Mouse (Mus musculus) heart, embryonic 15.5 days (tissue): Measurements from ENCODE around the gene Pip4k2a. TPM values are rescaled to one million over a fixed set of nuclear protein-coding genes. Genes with fewer than 3 reads are reported as not detected.

Source experiments
- ATAC-seq: fragments of 200-750 bp; cut with Nextera tagmentation; replicated peaks from 2 replicates; pipeline ENCODE4 v1.8.0; 2017; ENCODE audit warnings: low read depth, moderate TSS enrichment; ENCODE audit not compliant: insufficient number of reproducible peaks, insufficient read depth, low FRiP score
- H3K27ac ChIP-seq: fragments of 300-500 bp; sonication (generic); 2 replicates; pipeline ENCODE4 v1.5.1; 2015; ENCODE audit warnings: mild to moderate bottlenecking, inconsistent platforms
- H3K27me3 ChIP-seq: fragments of 300-500 bp; sonication (generic); 2 replicates; pipeline ENCODE4 v1.6.1; 2015; ENCODE audit warnings: inconsistent platforms
- H3K36me3 ChIP-seq: fragments of 300-500 bp; sonication (generic); 2 replicates; pipeline ENCODE4 v1.6.1; 2015; ENCODE audit warnings: mild to moderate bottlenecking, inconsistent platforms
- H3K4me1 ChIP-seq: fragments of 300-500 bp; sonication (generic); replicated peaks from 2 replicates; pipeline ENCODE4 v1.6.1; 2015; ENCODE audit warnings: inconsistent platforms
- H3K4me2 ChIP-seq: fragments of 300-500 bp; sonication (generic); 2 replicates; pipeline ENCODE4 v1.6.1; 2015; ENCODE audit warnings: inconsistent platforms, mild to moderate bottlenecking, moderate library complexity
- H3K4me3 ChIP-seq: fragments of 300-500 bp; sonication (generic); 2 replicates; pipeline ENCODE4 v1.5.1; 2015; ENCODE audit warnings: mild to moderate bottlenecking, inconsistent platforms
- H3K9ac ChIP-seq: fragments of 300-500 bp; sonication (generic); 2 replicates; pipeline ENCODE4 v1.6.1; 2015; ENCODE audit warnings: mild to moderate bottlenecking, inconsistent platforms
- H3K9me3 ChIP-seq: fragments of 300-500 bp; sonication (generic); replicated peaks from 2 replicates; pipeline ENCODE4 v1.6.1; 2016; ENCODE audit warnings: inconsistent platforms
- WGBS: fragments of 180-500 bp; shearing (Covaris S2); methylation state at CpG from one replicate; pipeline ENCODE4 v1.1.7; 2015; ENCODE audit warnings: mixed read lengths; 5-methylcytosine and 5-hydroxymethylcytosine counted together
- polyA plus RNA-seq: library from polyadenylated mRNA; unstranded; fragments of >200 nt; fragmentation: Nextera tagmentation; extraction: Ambion mirVana; gene quantifications from 2 replicates; pipeline ENCODE4 v1.2.1, GENCODE M21; 2015

The Pip4k2a gene
- polyA plus RNA-seq, 1 experiment from 2014 or later: 6.1 TPM

GRCm38 (mm10) chr2:18954422-18954821 lies 43.5 kb downstream of the Pip4k2a start:
- H3K27me3 ChIP-seq: no peaks in the 10 kb centered on the region
- H3K9me3 ChIP-seq: no peaks in the 10 kb centered on the region
- ATAC-seq: no peak
- H3K9ac ChIP-seq: no peak overlapping the region
- H3K4me2 ChIP-seq: no peak overlapping the region
- 72% methylated on average over 4 of the region's 4 CpGs for WGBS
- H3K27ac ChIP-seq: no peak overlapping the region
- H3K4me3 ChIP-seq: no peak overlapping the region
- no peaks in the 10 kb centered on the region for H3K36me3 ChIP-seq
- H3K4me1 ChIP-seq: peaks cover 40% of the 10 kb centered on the region

DNA sequence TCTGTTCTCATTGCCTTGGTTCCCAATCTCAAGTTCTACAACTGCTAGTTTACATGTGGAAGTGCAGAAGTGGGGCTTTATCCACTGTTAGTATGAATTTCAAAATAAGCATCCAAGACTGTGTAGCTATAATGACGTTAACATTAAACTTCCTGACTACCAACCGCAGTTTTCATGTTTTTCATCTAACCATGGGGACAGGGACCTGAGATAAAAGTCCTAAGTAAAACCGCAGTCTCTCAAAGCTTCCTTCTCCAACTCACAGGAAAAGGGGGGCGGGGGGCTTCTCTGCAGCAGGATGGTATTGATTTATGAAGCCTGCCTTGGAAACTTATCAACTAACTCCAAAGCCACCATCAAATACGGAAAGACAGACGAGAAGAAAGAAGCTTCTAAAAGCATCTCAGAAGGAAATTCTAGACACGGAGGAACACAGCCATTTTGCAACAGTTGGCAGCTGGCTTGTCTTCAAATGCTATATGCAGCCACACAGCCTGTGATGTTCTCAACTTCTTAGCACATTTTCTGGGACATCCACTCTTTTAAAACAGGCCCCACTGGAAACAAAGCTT lies 45.7 kb downstream of the Pip4k2a start:
- Histone ChIP-seq H3K4me2 (no peak overlapping the region), H3K9me3 (no peaks in the 10 kb centered on the region), H3K27ac (peak overlapping the region; percentile 11; the same call in 1 of the 2 replicates)

GRCm38 (mm10) chr2:18950758-18951157 lies 47.2 kb downstream of the Pip4k2a start:
- Histone ChIP-seq H3K9ac (no peak overlapping the region), H3K36me3 (no peaks in the 10 kb centered on the region), H3K4me1 (peaks cover 31% of the 10 kb centered on the region), H3K27me3 (no peaks in the 10 kb centered on the region), H3K4me2 (no peak overlapping the region), H3K9me3 (no peaks in the 10 kb centered on the region), H3K27ac (no peak overlapping the region), H3K4me3 (no peak overlapping the region)
- WGBS: 83% methylated on average over 2 of the region's 2 CpGs
- no peak for ATAC-seq

More for the DNA sequence above, 45.7 kb downstream of the Pip4k2a start:
- Histone ChIP-seq H3K4me3 (no peak overlapping the region), H3K9ac (no peak overlapping the region), H3K27me3 (no peaks in the 10 kb centered on the region), H3K36me3 (no peaks in the 10 kb centered on the region), H3K4me1 (peaks cover 36% of the 10 kb centered on the region)
- WGBS: 42% methylated on average over 7 of the region's 7 CpGs
- no peak for ATAC-seq

DNA sequence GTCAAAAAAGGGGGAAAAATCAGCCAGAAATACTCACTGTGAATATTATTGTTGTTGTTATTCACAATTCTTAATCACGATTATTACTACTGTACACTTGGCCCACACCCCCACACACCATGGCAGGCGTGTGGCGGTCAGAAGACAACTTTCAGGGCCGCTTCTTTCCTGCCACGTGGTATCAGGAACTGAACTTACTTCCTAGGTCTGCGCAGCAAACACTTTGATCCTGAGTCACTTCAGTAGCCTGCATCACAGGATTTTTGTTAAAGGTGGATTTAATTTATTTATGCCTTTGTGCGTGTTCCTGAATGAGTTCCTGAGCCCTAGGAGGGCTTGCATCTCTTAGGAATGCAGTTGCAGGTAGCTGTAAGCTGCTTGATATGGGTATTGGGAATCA lies 49.2 kb downstream of the Pip4k2a start:
- peaks cover 27% of the 10 kb centered on the region for H3K4me1 ChIP-seq
- H3K36me3 ChIP-seq: no peaks in the 10 kb centered on the region
- H3K4me2 ChIP-seq: no peak overlapping the region
- H3K9ac ChIP-seq: no peak overlapping the region
- WGBS: 75% methylated on average over 7 of the region's 7 CpGs
- no peak overlapping the region for H3K27ac ChIP-seq
- no peaks in the 10 kb centered on the region for H3K27me3 ChIP-seq
- H3K9me3 ChIP-seq: no peaks in the 10 kb centered on the region
- H3K4me3 ChIP-seq: no peak overlapping the region
- no peak for ATAC-seq

DNA sequence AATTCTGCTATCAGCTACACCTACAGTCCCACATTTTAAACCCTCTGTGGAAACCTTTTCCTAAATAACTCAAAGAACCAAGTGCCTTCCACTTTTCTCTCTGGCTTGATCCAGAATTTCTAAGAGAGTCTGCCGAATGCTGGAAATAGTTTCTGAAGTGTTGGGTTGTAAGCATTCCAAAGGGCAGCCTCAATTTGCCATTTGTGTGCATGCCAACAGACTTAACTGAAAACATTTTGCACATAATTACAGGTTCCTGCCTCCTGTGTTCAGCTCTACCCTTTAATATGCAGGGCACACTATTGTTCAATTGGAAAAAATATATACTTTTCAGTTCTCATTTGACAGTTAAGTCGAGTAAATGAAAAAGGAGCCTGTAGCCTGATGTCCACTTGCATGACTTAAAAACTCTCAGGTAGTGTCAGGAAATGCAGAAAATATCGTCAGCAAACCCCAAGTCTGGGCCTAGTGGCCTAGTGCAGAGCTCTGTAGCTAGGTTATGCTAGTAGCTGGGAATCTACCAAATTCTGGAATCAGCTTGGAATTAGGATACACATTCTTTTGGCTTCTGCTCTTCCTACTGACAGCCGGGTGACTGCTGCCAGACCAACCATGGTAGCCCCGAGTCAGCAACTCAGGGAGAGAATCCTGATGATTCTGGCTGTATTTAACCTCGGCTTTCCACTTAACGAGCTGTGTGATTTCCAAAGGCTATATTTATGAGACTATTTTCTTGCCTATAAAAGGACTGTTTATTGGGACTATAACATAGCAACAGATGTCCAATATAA lies 50.1 kb downstream of the Pip4k2a start:
- peak overlapping the region; percentile 48 for H3K27ac ChIP-seq
- 44% methylated on average over 7 of the region's 7 CpGs for WGBS
- H3K9ac ChIP-seq: no peak overlapping the region
- no peak for ATAC-seq
- H3K4me3 ChIP-seq: no peak overlapping the region
- no peaks in the 10 kb centered on the region for H3K27me3 ChIP-seq
- H3K36me3 ChIP-seq: no peaks in the 10 kb centered on the region
- H3K4me2 ChIP-seq: no peak overlapping the region
- no peaks in the 10 kb centered on the region for H3K9me3 ChIP-seq
- peaks cover 31% of the 10 kb centered on the region for H3K4me1 ChIP-seq

GRCm38 (mm10) chr2:18945438-18945837 lies 52.5 kb downstream of the Pip4k2a start:
- 63% methylated on average over 1 of the region's 1 CpGs for WGBS
- H3K9me3 ChIP-seq: no peaks in the 10 kb centered on the region
- no peaks in the 10 kb centered on the region for H3K27me3 ChIP-seq
- no peak overlapping the region for H3K27ac ChIP-seq
- no peak overlapping the region for H3K4me3 ChIP-seq
- H3K9ac ChIP-seq: no peak overlapping the region
- H3K4me1 ChIP-seq: peaks cover 36% of the 10 kb centered on the region
- no peaks in the 10 kb centered on the region for H3K36me3 ChIP-seq
- no peak for ATAC-seq
- no peak overlapping the region for H3K4me2 ChIP-seq

- no peak overlapping the region for H3K9ac ChIP-seq
- H3K27ac ChIP-seq: peak overlapping the region; percentile 31
- no peak overlapping the region for H3K4me2 ChIP-seq
- H3K4me3 ChIP-seq: no peak overlapping the region
- 78% methylated on average over 2 of the region's 2 CpGs for WGBS
- ATAC-seq: no peak
- no peaks in the 10 kb centered on the region for H3K9me3 ChIP-seq
- no peaks in the 10 kb centered on the region for H3K27me3 ChIP-seq
- H3K36me3 ChIP-seq: no peaks in the 10 kb centered on the region
- H3K4me1 ChIP-seq: peaks cover 46% of the 10 kb centered on the region
Observed at GRCm38 (mm10) chr2:18943930-18944329, 54.0 kb downstream of the Pip4k2a start.

DNA sequence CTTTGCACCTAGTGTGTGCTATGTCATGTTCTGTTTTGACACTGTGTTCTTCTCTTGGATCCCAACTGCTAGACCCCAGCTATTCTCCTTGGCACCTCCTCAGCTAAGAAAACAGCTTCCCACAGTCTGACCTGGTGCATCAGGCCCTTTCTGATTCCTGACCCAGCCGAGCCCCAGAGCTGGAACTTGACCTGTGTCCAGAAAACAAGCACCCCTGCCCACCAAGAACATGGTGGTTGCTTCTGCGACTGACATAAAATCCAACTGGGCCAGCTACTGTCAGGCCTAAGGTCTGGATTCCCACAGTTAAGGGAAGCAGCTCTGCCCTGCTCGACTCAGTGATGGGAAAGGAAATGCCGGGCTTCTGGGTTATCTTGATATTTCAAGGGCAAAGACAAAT lies 54.6 kb downstream of the Pip4k2a start:
- no peak for ATAC-seq
- WGBS: 40% methylated on average over 4 of the region's 4 CpGs
- H3K27ac ChIP-seq: peak overlapping the region; percentile 31
- H3K9me3 ChIP-seq: no peaks in the 10 kb centered on the region
- no peaks in the 10 kb centered on the region for H3K27me3 ChIP-seq
- H3K36me3 ChIP-seq: no peaks in the 10 kb centered on the region
- no peak overlapping the region for H3K4me2 ChIP-seq
- H3K4me3 ChIP-seq: no peak overlapping the region
- peaks cover 50% of the 10 kb centered on the region for H3K4me1 ChIP-seq
- no peak overlapping the region for H3K9ac ChIP-seq

DNA sequence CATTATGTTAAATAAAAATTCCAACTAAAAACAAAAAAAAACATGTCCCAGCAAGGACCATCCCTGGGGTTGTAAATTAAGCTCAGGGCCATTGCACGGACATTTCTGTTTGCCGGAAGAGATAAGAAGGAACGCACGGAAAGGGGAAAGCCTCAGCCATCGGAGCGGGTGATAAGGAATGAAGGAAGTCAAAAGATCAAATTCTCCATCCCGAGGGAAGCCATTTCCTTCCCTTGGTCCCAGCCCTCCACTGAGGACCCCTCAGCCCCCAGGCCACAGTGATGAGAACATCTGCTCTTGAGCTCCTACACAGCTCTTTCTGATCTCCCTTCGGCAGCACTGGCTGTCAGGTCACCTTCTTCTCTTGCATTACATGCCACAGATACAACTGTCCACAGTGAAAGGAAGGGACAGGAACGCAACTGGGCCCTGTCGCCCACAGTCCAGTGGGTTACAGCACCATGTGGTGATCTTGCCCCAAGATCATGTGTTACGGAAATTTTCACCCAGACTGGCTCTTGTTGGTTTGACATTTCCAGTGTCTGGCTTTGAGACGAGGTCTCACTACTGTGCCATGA lies 57.1 kb downstream of the Pip4k2a start:
- no peak overlapping the region for H3K4me3 ChIP-seq
- H3K4me2 ChIP-seq: peak overlapping the region; percentile 21; the same call in 1 of the 2 replicates
- H3K9ac ChIP-seq: no peak overlapping the region
- H3K36me3 ChIP-seq: no peaks in the 10 kb centered on the region
- ATAC-seq: no peak; the same call in 1 of the 2 replicates
- H3K27me3 ChIP-seq: no peaks in the 10 kb centered on the region
- peak overlapping the region; percentile 62 for H3K27ac ChIP-seq
- 29% methylated on average over 12 of the region's 12 CpGs for WGBS
- peaks cover 53% of the 10 kb centered on the region for H3K4me1 ChIP-seq
- H3K9me3 ChIP-seq: no peaks in the 10 kb centered on the region

DNA sequence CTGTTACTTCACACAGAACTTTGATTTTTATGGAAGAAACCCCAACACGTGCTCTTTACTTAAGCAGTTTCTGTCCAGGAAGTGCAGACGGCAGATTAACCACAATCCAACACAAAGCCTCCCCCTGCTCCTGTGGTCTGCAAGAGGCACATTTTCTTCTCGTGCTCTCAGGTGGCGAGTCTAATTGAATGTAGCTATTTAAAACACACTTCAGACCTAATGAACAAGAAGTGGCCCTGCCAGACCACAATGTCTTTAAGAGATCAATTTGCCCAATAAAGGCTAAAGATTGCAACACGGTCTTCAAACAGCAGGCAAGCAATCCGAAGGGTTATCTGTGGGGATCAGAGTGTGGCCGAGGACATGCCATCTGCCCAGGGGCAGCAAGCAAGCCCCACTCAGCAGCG lies 59.0 kb downstream of the Pip4k2a start:
- 0 out of 2 replicates have a peak overlapping the region, but pooled peaks have one; percentile 22 for H3K27ac ChIP-seq
- H3K27me3 ChIP-seq: no peaks in the 10 kb centered on the region
- 35% methylated on average over 8 of the region's 8 CpGs for WGBS
- no peak overlapping the region for H3K4me3 ChIP-seq
- no peaks in the 10 kb centered on the region for H3K9me3 ChIP-seq
- no peak overlapping the region for H3K4me2 ChIP-seq
- no peak for ATAC-seq
- no peaks in the 10 kb centered on the region for H3K36me3 ChIP-seq
- peaks cover 56% of the 10 kb centered on the region for H3K4me1 ChIP-seq
- H3K9ac ChIP-seq: no peak overlapping the region

GRCm38 (mm10) chr2:18938232-18938631 lies 59.7 kb downstream of the Pip4k2a start:
- H3K27ac ChIP-seq: peak overlapping the region; percentile 50
- no peak overlapping the region for H3K9ac ChIP-seq
- ATAC-seq: 0 out of 2 replicates have a peak, but pooled peaks have one; percentile 47
- peaks cover 49% of the 10 kb centered on the region for H3K4me1 ChIP-seq
- 45% methylated on average over 1 of the region's 1 CpGs for WGBS
- H3K36me3 ChIP-seq: no peaks in the 10 kb centered on the region
- H3K4me2 ChIP-seq: no peak overlapping the region
- H3K4me3 ChIP-seq: no peak overlapping the region
- no peaks in the 10 kb centered on the region for H3K27me3 ChIP-seq
- H3K9me3 ChIP-seq: no peaks in the 10 kb centered on the region
